ENCODE assay signal across 21 mouse cellular contexts in the genomic region with DNA sequence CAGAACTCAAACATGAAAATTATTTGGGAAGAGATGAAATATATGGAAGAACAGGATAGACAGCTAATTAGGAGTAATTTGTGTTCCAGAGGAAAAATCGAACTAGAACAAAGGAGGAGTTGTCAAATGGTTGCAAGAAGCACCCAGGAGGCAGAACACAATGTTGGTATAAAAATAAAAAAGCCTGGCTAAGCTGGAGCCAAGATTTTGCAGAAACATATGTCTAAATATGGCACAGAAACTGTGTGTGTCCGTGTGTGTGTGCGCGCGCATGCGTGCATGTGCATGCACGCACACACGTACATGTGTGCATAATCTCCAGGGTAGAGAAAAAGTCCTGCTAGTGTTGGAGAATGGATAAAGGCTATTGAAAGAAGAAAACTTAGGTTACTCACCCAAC.
"Had no signal": no experiment of that assay in that cellular context is flagged by ENCODE, and none has a peak within 500 bp of the region (broad histone marks: within the 10 kb centered on the region; RNA-seq: fewer than 3 reads in every experiment).

No protein-coding gene starts in this region.

- H3K36me3 ChIP-seq: heart, embryonic 10.5 days; heart, embryonic 12.5 days; hindbrain, embryonic 10.5 days; hindbrain, embryonic 12.5 days; intestine, embryonic 15.5 days; limb, embryonic 13.5 days; limb, embryonic 15.5 days; liver, embryonic 12.5 days had no signal

- H3K27me3 ChIP-seq: heart, embryonic 12.5 days; hindbrain, embryonic 12.5 days; intestine, embryonic 15.5 days; limb, embryonic 13.5 days; limb, embryonic 15.5 days; liver, embryonic 12.5 days had no signal

- H3K4me3 ChIP-seq: gastrocnemius, adult 2 months; heart, embryonic 10.5 days; heart, embryonic 12.5 days; hindbrain, embryonic 10.5 days; hindbrain, embryonic 12.5 days; intestine, embryonic 15.5 days; limb, embryonic 13.5 days; limb, embryonic 15.5 days; liver, embryonic 12.5 days had no signal

- H3K4me1 ChIP-seq: heart, embryonic 10.5 days; heart, embryonic 12.5 days; hindbrain, embryonic 10.5 days; intestine, embryonic 15.5 days; limb, embryonic 13.5 days; limb, embryonic 15.5 days; liver, embryonic 12.5 days had no signal

- H3K27ac ChIP-seq: gastrocnemius, adult 2 months; heart, embryonic 10.5 days; hindbrain, embryonic 10.5 days; hindbrain, embryonic 12.5 days; hindbrain, embryonic 14.5 days; intestine, embryonic 15.5 days; kidney, postnatal 0 days; limb, embryonic 13.5 days; limb, embryonic 15.5 days; liver, embryonic 12.5 days; liver, embryonic 14.5 days had no signal

- DNase-seq: gastrocnemius, adult 2 months; gastrocnemius, postnatal 25 days; heart, adult 18-20 months; heart, postnatal 10 days; heart, postnatal 4 days; kidney, adult 18-20 months; kidney, postnatal 14 days had no signal

- H3K9me3 ChIP-seq: heart, embryonic 10.5 days; hindbrain, embryonic 10.5 days had no signal

- ATAC-seq: hindbrain, embryonic 16.5 days; inflammation-experienced regulatory T-cells, adult 6 months; intestine, embryonic 15.5 days; intestine, postnatal 0 days; liver, embryonic 12.5 days had no signal

- H3K4me2 ChIP-seq: heart, embryonic 12.5 days; hindbrain, embryonic 12.5 days; hindbrain, embryonic 14.5 days; intestine, embryonic 15.5 days; limb, embryonic 13.5 days; limb, embryonic 15.5 days; liver, embryonic 12.5 days had no signal

- H3K9ac ChIP-seq: heart, embryonic 12.5 days; hindbrain, embryonic 12.5 days; hindbrain, embryonic 14.5 days; intestine, embryonic 15.5 days; limb, embryonic 13.5 days; limb, embryonic 15.5 days; liver, embryonic 12.5 days; liver, embryonic 14.5 days had no signal
